ENCODE assay signal across 25 mouse cellular contexts in the genomic region with DNA sequence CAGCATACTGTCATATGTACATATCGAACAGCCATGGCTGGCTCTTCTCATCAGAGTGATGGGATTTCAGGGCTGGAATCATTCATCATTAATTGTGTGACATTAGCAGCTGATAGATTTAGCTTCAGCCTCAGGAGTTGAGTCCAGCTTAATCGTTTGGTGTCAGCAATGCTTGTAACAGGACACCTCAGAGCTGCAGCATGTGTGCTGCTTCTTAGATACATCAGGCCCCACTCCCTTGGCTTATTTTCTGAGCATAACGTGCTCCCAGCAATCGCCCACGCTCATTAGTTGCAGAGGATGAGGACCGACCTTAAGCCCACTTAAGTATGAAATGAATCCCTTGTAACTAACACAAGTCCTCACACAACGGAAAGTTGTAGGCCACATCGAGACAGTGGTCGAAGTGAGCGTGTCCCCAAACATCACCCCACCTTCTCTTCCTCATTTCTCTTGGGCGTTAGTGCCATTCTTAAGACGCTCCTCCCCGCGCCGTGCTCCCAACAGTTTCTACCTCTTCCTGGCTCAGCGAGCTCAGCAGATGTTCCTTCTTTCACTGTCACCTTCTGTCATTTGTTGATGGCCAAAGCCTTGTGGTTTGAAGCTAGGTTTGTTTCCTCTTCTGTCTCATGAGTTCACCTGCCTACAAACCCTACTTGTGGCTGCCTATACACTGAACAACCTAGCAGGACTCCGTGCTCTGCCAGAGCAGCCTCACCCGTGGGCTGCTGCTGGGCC. TPM values are rescaled to one million over a fixed set of nuclear protein-coding genes. Genes with fewer than 3 reads are reported as not detected.
DNase-seq lines count a peak whose midpoint lies in the region; ATAC-seq and TF ChIP-seq lines count a peak whose summit lies in the region.
"Had no signal": no experiment of that assay in that cellular context is flagged by ENCODE, and none has a peak within 500 bp of the region (broad histone marks: within the 10 kb centered on the region; RNA-seq: fewer than 3 reads in every experiment).

No protein-coding gene starts in this region.

- no peak overlapping the region for H3K4me2 ChIP-seq in kidney, embryonic 16.5 days (replicated peaks; ENCODE audit: low read depth, low read length)
- no peak overlapping the region for H3K4me2 ChIP-seq in intestine, postnatal 0 days (replicated peaks; ENCODE audit: low read depth)
- H3K4me2 ChIP-seq: forebrain, embryonic 15.5 days; hindbrain, embryonic 12.5 days; limb, embryonic 13.5 days; neural tube, embryonic 13.5 days had no signal

- 62% methylated on average over 18 of the region's 18 CpGs for WGBS in kidney, embryonic 16.5 days
- 80% methylated on average over 18 of the region's 18 CpGs for WGBS in intestine, postnatal 0 days

- H3K4me1 ChIP-seq in kidney, embryonic 16.5 days (ENCODE audit: insufficient read depth, low read length): no peaks in the 10 kb centered on the region
- no peaks in the 10 kb centered on the region for H3K4me1 ChIP-seq in intestine, postnatal 0 days (replicated peaks; ENCODE audit: control insufficient read depth, insufficient read depth, low read length)
- H3K4me1 ChIP-seq: forebrain, embryonic 15.5 days; heart, embryonic 10.5 days; hindbrain, embryonic 12.5 days; limb, embryonic 13.5 days; neural tube, embryonic 13.5 days had no signal

- H3K4me3 ChIP-seq in kidney, embryonic 16.5 days (ENCODE audit: low read length): no peak overlapping the region
- no peak overlapping the region for H3K4me3 ChIP-seq in intestine, postnatal 0 days (ENCODE audit: low read depth, low read length)
- H3K4me3 ChIP-seq: forebrain, embryonic 15.5 days; heart, embryonic 10.5 days; hindbrain, embryonic 12.5 days; limb, embryonic 13.5 days; neural tube, embryonic 13.5 days had no signal

- no peak overlapping the region for H3K9ac ChIP-seq in kidney, embryonic 16.5 days (replicated peaks; ENCODE audit: low read length)
- H3K9ac ChIP-seq in intestine, postnatal 0 days (ENCODE audit: low read depth, low read length): no peak overlapping the region
- H3K9ac ChIP-seq: forebrain, embryonic 15.5 days; hindbrain, embryonic 12.5 days; limb, embryonic 13.5 days; liver, embryonic 14.5 days; neural tube, embryonic 13.5 days had no signal

- DNase-seq in kidney, postnatal 14 days: no peak
- DNase-seq in thymus, postnatal 0 days (ENCODE audit: low spot score): peak; percentile 16
- no peak for DNase-seq in thymus, postnatal 25 days
- peak; percentile 29 for DNase-seq in embryo, embryonic 11 days
- DNase-seq in retina, embryonic 14.5 days (ENCODE audit: low spot score): peak; percentile 6
- no peak for DNase-seq in layer of hippocampus, adult 11-12 months (ENCODE audit: low spot score)
- DNase-seq: adrenal gland, adult 2 months; cerebellum, postnatal 10 days; gastrocnemius, postnatal 36 days; kidney, adult 9 months; midbrain, embryonic 14.5 days; right cerebral cortex, postnatal 14 days had no signal

- H3K27ac ChIP-seq in kidney, embryonic 16.5 days (ENCODE audit: low read length): no peak overlapping the region
- H3K27ac ChIP-seq in intestine, postnatal 0 days (ENCODE audit: low read depth, low read length): no peak overlapping the region
- H3K27ac ChIP-seq: forebrain, embryonic 15.5 days; heart, embryonic 10.5 days; hindbrain, embryonic 12.5 days; limb, embryonic 13.5 days; liver, embryonic 14.5 days; neural tube, embryonic 13.5 days had no signal

- ATAC-seq in kidney, embryonic 16.5 days (ENCODE audit: low FRiP score, low TSS enrichment): peak; percentile 61; the same call in 1 of the 2 replicates
- no peak for ATAC-seq in intestine, postnatal 0 days
- ATAC-seq: forebrain, embryonic 15.5 days; inflammation-experienced regulatory T-cells, adult 6 months had no signal

- TF ChIP-seq CTCF in intestine, postnatal 0 days (IDR thresholded peaks at IDR 0.05; ENCODE audit: low read depth): no peak

- H3K36me3 ChIP-seq in kidney, embryonic 16.5 days (ENCODE audit: insufficient read depth, low read length): no peaks in the 10 kb centered on the region
- no peaks in the 10 kb centered on the region for H3K36me3 ChIP-seq in intestine, postnatal 0 days (ENCODE audit: control insufficient read depth, insufficient read depth)
- H3K36me3 ChIP-seq: forebrain, embryonic 15.5 days; heart, embryonic 10.5 days; hindbrain, embryonic 12.5 days; limb, embryonic 13.5 days; neural tube, embryonic 13.5 days had no signal

- no peaks in the 10 kb centered on the region for H3K27me3 ChIP-seq in kidney, embryonic 16.5 days (ENCODE audit: insufficient read depth, low read length)
- H3K27me3 ChIP-seq in intestine, postnatal 0 days (replicated peaks; ENCODE audit: control insufficient read depth, insufficient read depth, low read length): no peaks in the 10 kb centered on the region
- H3K27me3 ChIP-seq: forebrain, embryonic 15.5 days; hindbrain, embryonic 12.5 days; limb, embryonic 13.5 days; neural tube, embryonic 13.5 days had no signal

- no peaks in the 10 kb centered on the region for H3K9me3 ChIP-seq in kidney, embryonic 16.5 days (ENCODE audit: low read length)
- no peaks in the 10 kb centered on the region for H3K9me3 ChIP-seq in intestine, postnatal 0 days (ENCODE audit: control insufficient read depth)
- H3K9me3 ChIP-seq: forebrain, embryonic 15.5 days; heart, embryonic 10.5 days; hindbrain, embryonic 12.5 days; limb, embryonic 13.5 days; neural tube, embryonic 13.5 days had no signal

RNA-seq across cellular contexts. Expression of a gene that starts 54.9 kb away (rescaled TPM):
- not detected in 2 replicates for polyA plus RNA-seq in kidney, embryonic 16.5 days (2015; fragmentation: Nextera tagmentation; extraction: Ambion mirVana)
- not detected in 2 replicates for polyA plus RNA-seq in thymus, postnatal 0 days (2015; fragmentation: Nextera tagmentation; extraction: Ambion mirVana)
- polyA plus RNA-seq in intestine, postnatal 0 days (2015; fragmentation: Nextera tagmentation; extraction: Ambion mirVana): not detected in 2 replicates
- polyA plus RNA-seq: adrenal gland, adult 2 months; C2C12; forebrain, embryonic 15.5 days; heart, embryonic 10.5 days; heart, postnatal 0 days; hindbrain, embryonic 12.5 days; large intestine, adult 2 months; limb, embryonic 13.5 days; liver, embryonic 14.5 days; lung, embryonic 16.5 days; midbrain, embryonic 14.5 days; neural tube, embryonic 13.5 days had no signal

Comparison
In these comparisons a context has a peak if more than half of its experiments do, and no peak if none do; other contexts are left out.
1. DNase-seq: peak in thymus, postnatal 0 days (single experiment), embryo, embryonic 11 days (single experiment) and retina, embryonic 14.5 days (single experiment); none in kidney, postnatal 14 days (single experiment), thymus, postnatal 25 days (single experiment) and layer of hippocampus, adult 11-12 months (single experiment).